Mouse (Mus musculus) heart, adult 2 months (tissue): ENCODE data around the gene Hoxb4. TPM values are rescaled to one million over a fixed set of nuclear protein-coding genes. Genes with fewer than 3 reads are reported as not detected.

Experiments used
- DNase-seq, 2 experiments: peaks; one replicate each; pipeline ENCODE4 v3.0.0; 2021
- H3K27ac ChIP-seq: fragments of 200-600 bp; 2 replicates; pipeline ENCODE4 v1.8.1; 2022
- H3K27me3 ChIP-seq: fragments of 200-500 bp; 2 replicates; pipeline ENCODE4 v1.6.1; 2012; ENCODE audit warnings: mild to moderate bottlenecking, low read length, inconsistent platforms, mixed read lengths; ENCODE audit not compliant: control insufficient read depth, insufficient read depth
- H3K36me3 ChIP-seq: fragments of 200-500 bp; 2 replicates; pipeline ENCODE4 v1.6.1; 2012; ENCODE audit warnings: low read length, inconsistent platforms; ENCODE audit not compliant: control insufficient read depth, insufficient read depth
- H3K4me1 ChIP-seq: fragments of 200-500 bp; 2 replicates; pipeline ENCODE4 v1.6.1; 2011; ENCODE audit warnings: low read length; ENCODE audit not compliant: control insufficient read depth, insufficient read depth
- H3K4me3 ChIP-seq: fragments of 200-600 bp; 2 replicates; pipeline ENCODE4 v1.8.1; 2022
- H3K79me2 ChIP-seq: fragments of 200-500 bp; replicated peaks from 2 replicates; pipeline ENCODE4 v1.6.1; 2012; ENCODE audit warnings: mild to moderate bottlenecking, inconsistent platforms, low read length, moderate library complexity, mixed read lengths; ENCODE audit not compliant: control insufficient read depth, insufficient read depth
- H3K9ac ChIP-seq: fragments of 200-500 bp; 2 replicates; pipeline ENCODE4 v1.6.1; 2012; ENCODE audit warnings: low read depth, mild to moderate bottlenecking, control low read depth, inconsistent platforms, low read length, mixed read lengths
- CTCF ChIP-seq: fragments of 200-600 bp; IDR thresholded peaks from 2 replicates; pipeline ENCODE4 v1.8.1; 2022; ENCODE audit warnings: antibody characterized with exemption, mild to moderate bottlenecking, moderate library complexity
- EP300 ChIP-seq: fragments of 200-500 bp; IDR thresholded peaks from 2 replicates; pipeline ENCODE4 v1.6.1; 2011; ENCODE audit warnings: low read depth, low read length, control low read depth; ENCODE audit not compliant: insufficient read depth
- POLR2A ChIP-seq: fragments of 200-500 bp; IDR thresholded peaks from 2 replicates; pipeline ENCODE4 v1.6.1; 2011; ENCODE audit warnings: mild to moderate bottlenecking, low read depth, low read length, control low read depth; ENCODE audit not compliant: insufficient read depth
- WGBS: fragments of 180-500 bp; shearing (Covaris S2); methylation state at CpG from one replicate; pipeline ENCODE4 v1.1.7; 2018; 5-methylcytosine and 5-hydroxymethylcytosine counted together
- intact Hi-C: fragments of 180-260 bp; cut with DNase I; formaldehyde crosslinking; loops from one replicate; pipeline ENCODE4 v1.15.1; 2025
- polyA plus RNA-seq: library from polyadenylated mRNA; depleted of rRNA; stranded (reverse); fragments of >200 nt; gene quantifications from 2 replicates; pipeline ENCODE4 v1.2.3, GENCODE M21; 2012
- total RNA-seq, 2 experiments: library from RNA; stranded (reverse); gene quantifications; 2 replicates each; pipeline ENCODE4 v1.2.3; 2021

Gene Hoxb4
- total and polyA plus RNA-seq, 3 experiments: 0.63 to 1.1 (median 0.75) TPM

DNA sequence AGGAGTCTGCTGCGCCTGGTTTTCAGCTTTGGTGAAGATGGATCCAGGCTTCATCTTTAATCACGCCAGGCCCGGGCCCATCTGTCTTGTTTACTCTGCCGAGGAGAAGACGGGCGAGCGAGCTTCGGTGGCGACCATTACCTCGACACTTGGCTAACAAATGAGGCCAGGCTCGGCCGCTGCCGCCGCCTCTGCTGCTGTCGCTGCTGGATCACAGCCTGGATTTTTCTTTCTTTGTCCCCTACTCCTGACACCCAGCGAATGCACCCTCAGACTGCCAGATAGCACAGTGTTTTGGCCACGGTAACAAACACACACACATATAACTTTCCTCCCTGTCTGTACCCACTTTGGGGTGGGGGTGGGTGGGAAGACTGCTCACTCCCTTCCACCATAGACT, 2.6 kb downstream of the Hoxb4 start:
- Histone ChIP-seq H3K36me3 (no peaks in the 10 kb centered on the region), H3K27me3 (peaks cover 17% of the 10 kb centered on the region), H3K9ac (no peak overlapping the region), H3K27ac (no peak overlapping the region), H3K79me2 (no peaks in the 10 kb centered on the region), H3K4me1 (no peaks in the 10 kb centered on the region), H3K4me3 (no peak overlapping the region)
- TF ChIP-seq EP300 (no peak), POLR2A (no peak)
- intact Hi-C loops: no loop called here
- no peak for DNase-seq
- 24% methylated on average over 17 of the region's 17 CpGs for WGBS

DNA sequence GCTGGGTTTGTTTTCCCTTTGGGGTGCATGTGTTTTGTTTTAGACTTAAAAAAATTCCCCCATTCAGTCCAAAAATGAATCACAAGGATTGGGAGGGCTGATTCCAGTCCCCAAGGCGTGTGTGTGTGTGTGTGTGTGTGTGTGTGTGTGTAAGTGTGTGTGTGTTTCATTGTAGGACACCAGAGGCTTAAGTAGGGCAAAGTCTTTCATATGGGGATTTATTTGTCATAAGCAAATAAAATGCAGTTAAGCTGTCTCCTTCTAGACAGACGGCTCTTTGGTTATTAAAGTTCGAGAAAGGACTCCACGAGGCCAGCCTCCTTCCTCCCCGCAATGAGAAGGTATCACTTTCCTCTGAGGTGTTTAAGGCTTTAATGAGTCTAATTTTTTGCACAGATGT, 3.8 kb downstream of the Hoxb4 start:
- Histone ChIP-seq H3K36me3 (no peaks in the 10 kb centered on the region), H3K79me2 (no peaks in the 10 kb centered on the region), H3K27ac (no peak overlapping the region), H3K27me3 (peaks cover 17% of the 10 kb centered on the region), H3K4me3 (no peak overlapping the region), H3K9ac (no peak overlapping the region), H3K4me1 (no peaks in the 10 kb centered on the region)
- TF ChIP-seq CTCF (no peak), POLR2A (no peak), EP300 (no peak)
- no peak for DNase-seq
- intact Hi-C loops: no loop called here
- WGBS: 40% methylated on average over 5 of the region's 5 CpGs

DNA sequence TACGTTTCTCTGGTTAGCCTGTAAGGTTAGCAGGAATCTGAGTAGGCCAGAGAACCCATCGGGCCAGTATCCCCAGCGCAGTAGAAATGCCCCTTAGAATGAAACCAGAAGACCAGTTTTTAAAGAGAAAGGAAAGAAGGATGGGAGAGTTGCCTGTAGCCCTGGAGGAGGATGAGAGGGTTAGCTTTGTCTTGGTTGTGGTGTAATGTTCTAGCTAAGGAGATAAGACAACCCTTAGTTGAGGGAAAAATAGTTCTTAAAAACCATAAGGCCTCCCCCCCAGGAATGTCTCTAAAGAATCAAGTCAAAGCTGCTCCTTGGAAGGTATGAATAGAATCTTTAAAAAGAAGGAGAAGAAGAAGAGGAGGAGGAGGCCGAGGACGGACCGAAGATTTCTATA, 4.7 kb downstream of the Hoxb4 start:
- no peak for TF ChIP-seq EP300
- no peak for TF ChIP-seq POLR2A
- TF ChIP-seq CTCF: no peak
- no peaks in the 10 kb centered on the region for H3K79me2 ChIP-seq
- H3K4me1 ChIP-seq: no peaks in the 10 kb centered on the region
- no peak overlapping the region for H3K27ac ChIP-seq
- peaks cover 19% of the 10 kb centered on the region for H3K27me3 ChIP-seq
- H3K4me3 ChIP-seq: no peak overlapping the region
- H3K9ac ChIP-seq: no peak overlapping the region
- DNase-seq: no peak
- no peaks in the 10 kb centered on the region for H3K36me3 ChIP-seq
- WGBS: 32% methylated on average over 6 of the region's 6 CpGs
- intact Hi-C loops: no loop called here

DNA sequence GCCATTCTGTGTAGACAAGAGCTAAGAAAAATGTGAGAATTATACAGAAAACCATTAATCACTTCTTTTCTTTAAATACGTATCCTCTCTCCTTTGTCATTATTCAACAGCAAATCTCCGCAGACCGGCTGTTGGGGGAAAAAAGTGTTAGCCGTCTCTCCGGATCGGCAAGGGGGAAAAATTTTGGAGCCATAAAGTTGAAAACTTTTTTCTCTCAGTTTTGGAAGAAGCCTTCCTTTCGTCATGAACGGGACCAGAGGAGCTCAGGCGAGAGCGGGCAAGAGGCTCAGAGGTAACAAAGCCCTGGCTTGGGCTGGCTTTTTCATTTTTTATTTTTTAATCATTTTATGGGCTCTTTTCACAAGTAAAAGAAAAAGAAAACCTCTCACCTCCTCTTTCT, 5.1 kb downstream of the Hoxb4 start, which contains the start of gene Hoxb3:
Hoxb3 (plus strand) TSS at position 173 of the 400 bp plus-strand sequence.
- Histone ChIP-seq H3K9ac (no peak within 1 kb of the TSS), H3K79me2 (no peaks in the 10 kb centered on the region), H3K4me1 (no peaks in the 10 kb centered on the region), H3K27me3 (peaks cover 15% of the 10 kb centered on the region), H3K27ac (no peak within 1 kb of the TSS), H3K36me3 (no peaks in the 10 kb centered on the region), H3K4me3 (no peak within 1 kb of the TSS)
- 32% methylated on average over 10 of the region's 10 CpGs for WGBS
- intact Hi-C loops: no loop called here
- TF ChIP-seq POLR2A (no peak), CTCF (no peak), EP300 (no peak)
- no peak for DNase-seq

DNA sequence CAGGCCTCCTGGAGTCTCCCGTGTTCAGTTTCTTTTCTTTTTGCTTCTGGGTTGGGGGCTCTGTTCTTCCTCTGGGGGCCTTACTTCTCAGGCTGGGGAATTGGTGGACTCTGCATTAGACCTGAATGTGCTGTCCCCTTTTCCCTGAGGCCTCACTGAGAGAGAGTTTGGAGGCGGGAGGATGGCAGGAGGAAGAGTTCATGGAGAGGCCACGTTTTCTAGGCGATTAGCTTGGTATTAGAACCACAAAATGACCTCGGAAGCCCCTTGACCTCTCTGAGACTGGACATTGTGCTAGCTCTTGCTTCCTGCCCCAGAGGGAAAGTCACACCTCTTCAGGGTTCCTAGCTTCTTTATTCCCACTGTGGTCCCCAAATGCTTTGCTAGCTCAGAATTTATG, 6.1 kb downstream of the Hoxb4 start:
- 15% methylated on average over 5 of the region's 5 CpGs for WGBS
- no peak overlapping the region for H3K27ac ChIP-seq
- TF ChIP-seq POLR2A (no peak), CTCF (no peak), EP300 (no peak)
- peaks cover 15% of the 10 kb centered on the region for H3K27me3 ChIP-seq
- no peaks in the 10 kb centered on the region for H3K79me2 ChIP-seq
- no peak overlapping the region for H3K4me3 ChIP-seq
- H3K36me3 ChIP-seq: no peaks in the 10 kb centered on the region
- DNase-seq: no peak
- H3K9ac ChIP-seq: no peak overlapping the region
- no peaks in the 10 kb centered on the region for H3K4me1 ChIP-seq
- intact Hi-C loops: no loop called here

DNA sequence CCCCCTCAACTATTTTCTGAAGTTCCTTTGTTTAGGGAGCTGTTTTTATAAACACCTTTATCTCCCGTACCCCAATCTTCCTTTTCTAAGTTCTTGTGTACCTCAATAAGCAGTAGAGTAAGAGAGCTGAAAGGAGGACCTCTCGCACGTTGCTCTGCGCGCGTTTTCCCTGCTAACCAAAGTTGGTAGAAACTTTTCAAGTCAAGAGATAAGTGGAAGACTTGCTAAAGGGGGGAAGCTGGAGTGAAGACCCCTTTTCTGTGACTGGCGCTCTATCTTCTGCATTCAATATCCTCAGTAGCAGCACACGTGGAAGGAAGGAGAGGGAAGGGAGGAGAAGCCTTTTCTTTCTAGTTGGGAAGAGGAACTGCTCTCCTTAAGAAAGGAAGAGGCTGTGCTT, 6.9 kb downstream of the Hoxb4 start:
- Histone ChIP-seq H3K4me1 (no peaks in the 10 kb centered on the region), H3K9ac (no peak overlapping the region), H3K4me3 (no peak overlapping the region), H3K36me3 (no peaks in the 10 kb centered on the region), H3K27ac (no peak overlapping the region), H3K27me3 (peaks cover 11% of the 10 kb centered on the region), H3K79me2 (no peaks in the 10 kb centered on the region)
- DNase-seq: no peak
- intact Hi-C loops: no loop called here
- TF ChIP-seq EP300: no peak
- TF ChIP-seq CTCF: no peak
- no peak for TF ChIP-seq POLR2A
- 23% methylated on average over 8 of the region's 8 CpGs for WGBS

DNA sequence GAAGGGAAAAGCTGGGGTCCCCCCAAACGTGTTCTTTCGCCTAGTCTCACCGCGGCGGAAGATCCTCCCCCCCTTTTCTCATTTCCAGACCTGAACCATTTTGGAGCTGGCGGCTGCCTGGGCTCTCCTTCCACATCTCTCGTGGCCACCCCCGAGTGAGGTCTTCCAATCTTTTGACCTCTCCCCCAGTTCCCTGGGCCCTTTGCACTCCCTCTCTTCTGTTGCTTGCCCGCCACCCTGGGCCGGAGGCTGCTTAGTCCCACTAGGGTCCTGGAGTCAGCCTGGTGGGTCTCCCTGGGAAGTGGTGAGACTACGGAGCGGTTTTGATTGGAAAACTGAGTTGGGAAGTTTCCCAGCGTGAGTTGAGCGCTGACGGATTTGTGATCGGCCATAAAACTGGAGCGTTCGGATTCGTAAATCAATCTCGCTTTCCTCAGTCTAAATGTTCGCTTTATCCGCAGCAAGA, 7.7 kb downstream of the Hoxb4 start:
- H3K9ac ChIP-seq: no peak overlapping the region
- H3K36me3 ChIP-seq: no peaks in the 10 kb centered on the region
- no peak for TF ChIP-seq CTCF
- no peak for TF ChIP-seq POLR2A
- TF ChIP-seq EP300: no peak
- 20% methylated on average over 22 of the region's 22 CpGs for WGBS
- H3K27me3 ChIP-seq: peaks cover 9% of the 10 kb centered on the region
- intact Hi-C loops: no loop called here
- H3K27ac ChIP-seq: no peak overlapping the region
- no peaks in the 10 kb centered on the region for H3K4me1 ChIP-seq
- H3K79me2 ChIP-seq: no peaks in the 10 kb centered on the region
- H3K4me3 ChIP-seq: no peak overlapping the region
- no peak for DNase-seq
